Mouse (Mus musculus) layer of hippocampus, postnatal 36 days (tissue): ENCODE measurements around the gene 1110059E24Rik. TPM values are rescaled to one million over a fixed set of nuclear protein-coding genes. Genes with fewer than 3 reads are reported as not detected.
"Not testable (repeated sequence)": the region's sequence is repeated elsewhere in the genome, so short reads cannot be mapped to it uniquely, and the experiment has no call there.

Source experiments
- DNase-seq, 2 experiments: peaks; one replicate each; pipeline ENCODE4 v3.0.0; 2022
- total RNA-seq, 2 experiments: library from RNA; stranded (reverse); gene quantifications; 2 replicates each; pipeline ENCODE4 v1.2.3; 2021

Gene 1110059E24Rik
- total RNA-seq = 10 to 100 TPM; 25.0 to 26.5 TPM

DNA sequence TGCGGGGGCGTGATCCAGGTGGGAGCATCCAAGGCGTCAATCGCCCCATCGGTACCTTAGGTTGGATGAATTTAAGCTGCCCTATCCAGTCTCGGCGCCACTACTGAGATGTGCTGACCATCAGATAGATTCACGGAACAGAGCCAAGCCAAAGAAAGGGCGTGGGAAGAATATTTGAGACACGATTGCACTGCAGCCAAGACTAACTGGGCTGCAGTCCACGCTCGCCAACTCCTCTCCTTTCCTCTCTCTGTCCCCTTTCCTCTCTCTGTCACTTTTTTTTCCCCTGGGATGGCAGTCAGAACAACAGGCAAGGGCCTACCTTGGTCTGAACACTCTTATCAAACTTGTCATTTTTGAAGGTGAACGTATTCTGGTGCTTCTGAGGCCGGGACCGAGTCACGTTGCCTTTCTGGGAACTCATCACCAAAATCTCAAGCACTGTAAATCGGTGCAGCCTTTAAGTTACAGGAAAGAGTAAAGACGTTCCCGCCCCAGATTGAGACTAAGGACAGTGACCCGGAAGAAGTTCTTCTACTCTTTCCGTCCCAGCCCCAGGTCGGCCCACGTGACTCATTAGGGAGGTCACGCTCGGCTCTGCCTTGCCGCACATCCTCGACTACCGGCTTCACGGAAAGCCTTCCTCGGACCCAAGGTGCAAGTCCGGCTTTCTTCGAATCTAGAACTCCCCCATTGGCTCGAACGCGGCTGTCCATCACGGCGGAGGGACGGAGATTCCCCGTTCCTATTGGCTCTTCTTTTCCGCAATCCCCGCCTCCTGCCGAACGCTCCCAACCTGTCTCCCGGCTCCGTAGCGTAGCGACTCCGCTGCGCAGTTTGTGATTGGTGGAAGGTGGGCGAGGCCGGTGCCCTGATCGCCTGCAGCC lies at the start of gene 1110059E24Rik:
Gene 1110059E24Rik (minus strand): TSS at position 692 of the 887 bp plus-strand sequence.
- peak; percentile 96 to 97 for DNase-seq

DNA sequence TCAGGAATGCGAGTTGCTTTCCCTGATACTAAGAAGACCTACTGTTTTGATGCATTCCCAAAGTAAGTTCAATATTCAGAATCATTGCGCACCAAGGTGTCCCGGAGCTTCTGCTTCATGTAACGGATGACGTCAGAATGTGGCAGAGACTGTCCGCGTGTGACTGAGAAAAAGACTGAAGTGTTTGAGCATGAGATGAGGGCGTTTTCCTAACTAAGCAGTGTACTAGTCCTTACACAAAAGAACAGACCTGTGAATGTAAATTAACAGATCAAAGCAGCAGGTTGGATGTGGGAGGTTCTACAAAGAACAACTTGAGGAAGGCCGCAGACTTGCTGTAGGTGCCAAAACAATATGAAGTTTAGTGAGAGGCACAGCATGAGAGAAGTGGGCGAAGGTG lies 28.2 kb upstream of the 1110059E24Rik start:
- DNase-seq = no peak

DNA sequence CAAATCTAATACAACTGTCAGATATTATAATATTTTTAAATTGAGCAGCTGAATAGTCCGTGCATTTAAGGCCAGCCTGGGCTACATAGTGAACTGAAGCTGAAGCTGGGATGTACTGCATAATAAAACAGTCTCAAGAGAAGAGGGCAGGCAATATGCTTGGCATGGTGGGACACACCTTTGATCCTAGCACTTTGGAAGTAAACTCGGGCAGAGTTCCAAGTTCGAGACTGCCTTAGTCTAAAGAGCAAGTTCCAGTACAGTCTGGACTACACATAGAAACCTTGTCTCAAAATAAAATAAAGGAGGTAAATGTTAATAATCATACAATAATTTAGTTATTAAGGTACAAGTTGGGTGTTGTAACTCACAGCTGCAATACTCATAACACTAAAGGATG lies 27.3 kb upstream of the 1110059E24Rik start:
- DNase-seq = no peak

DNA sequence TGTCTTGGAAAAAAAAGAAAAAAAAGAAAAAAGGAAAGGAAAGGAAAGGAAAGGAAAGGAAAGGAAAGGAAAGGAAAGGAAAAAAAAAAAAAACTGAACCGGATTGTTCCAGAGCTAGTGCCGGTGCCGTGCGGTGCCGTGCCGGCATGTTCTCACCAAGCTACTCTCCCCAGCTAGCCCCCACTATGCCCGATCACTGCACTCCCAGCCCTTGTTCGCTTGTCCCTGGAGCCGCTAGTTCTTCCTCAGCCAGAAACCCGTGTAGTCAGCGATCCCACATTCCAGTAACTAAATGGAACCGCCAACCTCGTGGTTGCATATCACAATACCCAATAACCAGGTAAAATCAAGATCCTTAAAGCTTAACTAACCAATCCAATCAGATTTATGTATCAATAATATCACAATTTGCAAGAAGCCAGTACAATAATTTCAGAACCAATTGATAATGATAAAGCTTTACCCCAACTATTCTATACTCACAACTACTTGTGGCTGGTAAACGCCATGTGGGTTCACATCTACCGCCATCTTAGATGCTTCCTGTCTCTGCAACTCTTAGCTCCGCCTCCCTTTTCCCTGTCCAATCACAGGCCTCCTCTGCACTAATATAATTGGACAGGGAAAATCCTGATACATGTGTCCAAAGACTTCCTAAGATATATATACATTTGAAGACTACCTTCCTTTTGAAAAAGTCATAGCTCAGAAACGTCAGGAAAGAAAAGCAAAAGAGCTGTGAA lies 21.7 kb upstream of the 1110059E24Rik start:
- DNase-seq = no peak

DNA sequence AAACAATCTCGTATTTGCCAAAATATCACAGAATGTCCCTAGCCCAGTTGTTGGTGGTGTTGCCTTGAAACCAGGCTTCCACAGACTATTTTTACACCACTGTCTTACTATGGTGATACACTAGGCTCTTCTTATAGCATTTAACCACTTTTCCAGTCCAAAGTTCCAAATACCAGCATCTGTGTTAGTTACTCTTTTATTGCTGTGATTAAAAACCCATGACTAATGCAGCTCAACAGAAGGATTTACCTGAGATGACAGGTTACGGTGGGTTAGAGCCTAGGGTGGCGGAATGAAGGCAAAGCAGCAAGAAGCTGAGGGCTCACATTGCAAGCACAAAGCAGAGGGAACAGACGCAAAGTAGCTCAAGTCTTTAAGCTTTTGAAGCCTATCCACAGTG lies 16.9 kb upstream of the 1110059E24Rik start:
- DNase-seq = no peak

DNA sequence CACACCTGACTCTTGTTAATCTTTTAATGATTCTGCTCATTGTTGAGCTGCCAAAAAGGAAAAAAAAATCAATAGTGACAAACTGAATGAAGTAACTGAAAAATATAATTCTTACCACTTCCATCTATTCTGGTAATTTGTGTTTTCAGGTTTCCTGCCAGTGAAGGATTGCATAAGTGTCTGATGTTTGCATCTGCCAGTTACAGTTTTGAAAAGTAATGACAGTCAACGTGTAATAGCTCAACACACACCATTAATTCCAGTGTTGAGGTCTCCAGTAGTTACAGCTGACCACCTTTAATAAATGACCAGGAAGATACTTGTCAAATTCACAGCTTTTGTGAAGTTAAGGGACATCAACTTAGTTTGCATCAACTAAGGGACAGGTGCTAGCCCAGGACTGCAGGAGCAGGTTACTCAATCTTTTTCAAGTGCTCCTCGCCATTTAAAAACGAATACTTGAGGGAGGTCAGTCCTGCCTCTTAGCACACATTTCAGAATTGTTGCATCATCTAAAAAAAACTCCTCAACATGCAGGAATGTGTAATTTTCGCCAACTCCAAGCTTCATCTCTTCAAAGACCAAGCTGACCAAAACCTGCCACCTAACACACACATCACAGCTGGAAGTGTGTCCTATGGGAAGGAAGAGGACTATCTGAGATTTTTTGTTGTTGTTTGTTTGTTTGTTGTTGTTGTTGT lies 11.1 kb upstream of the 1110059E24Rik start:
- no peak for DNase-seq

DNA sequence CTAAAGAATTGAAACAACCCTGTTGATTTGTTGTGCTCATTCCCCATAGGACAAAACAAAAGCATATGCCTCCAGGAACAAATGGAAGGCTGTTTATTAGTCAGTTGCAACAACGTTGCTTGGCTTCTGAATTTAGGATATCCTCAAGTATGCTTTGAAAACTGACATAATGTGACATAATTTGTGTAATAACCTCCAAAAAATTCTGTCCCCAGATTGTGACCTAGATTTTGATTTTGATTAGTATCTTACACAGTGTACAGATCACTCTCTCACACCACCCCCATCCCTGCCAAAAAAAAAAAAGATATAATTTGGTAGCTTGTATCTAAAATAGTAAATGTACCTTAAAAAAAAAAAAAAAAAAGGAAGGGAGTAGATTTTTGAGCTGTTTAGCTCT lies 8.0 kb upstream of the 1110059E24Rik start:
- DNase-seq = no peak

DNA sequence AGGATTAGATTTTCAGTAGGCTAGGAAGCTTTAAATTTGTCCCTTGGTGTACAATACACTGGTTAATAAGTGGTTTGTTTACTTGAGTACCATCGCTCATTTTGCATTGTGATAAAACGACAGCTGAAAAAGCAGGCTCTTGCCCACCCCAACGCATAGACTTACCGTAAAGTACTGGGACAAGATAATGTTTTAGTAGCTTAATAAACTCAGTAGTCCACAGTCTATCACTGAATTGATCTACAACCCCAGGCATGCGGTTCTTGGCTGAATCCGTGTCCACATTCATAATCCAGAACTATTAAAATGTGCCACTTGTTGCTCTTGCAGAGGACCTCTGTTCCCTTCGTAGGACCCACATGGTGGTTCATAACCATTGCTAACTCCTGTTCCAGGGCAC lies 2.0 kb upstream of the 1110059E24Rik start:
- no peak for DNase-seq

DNA sequence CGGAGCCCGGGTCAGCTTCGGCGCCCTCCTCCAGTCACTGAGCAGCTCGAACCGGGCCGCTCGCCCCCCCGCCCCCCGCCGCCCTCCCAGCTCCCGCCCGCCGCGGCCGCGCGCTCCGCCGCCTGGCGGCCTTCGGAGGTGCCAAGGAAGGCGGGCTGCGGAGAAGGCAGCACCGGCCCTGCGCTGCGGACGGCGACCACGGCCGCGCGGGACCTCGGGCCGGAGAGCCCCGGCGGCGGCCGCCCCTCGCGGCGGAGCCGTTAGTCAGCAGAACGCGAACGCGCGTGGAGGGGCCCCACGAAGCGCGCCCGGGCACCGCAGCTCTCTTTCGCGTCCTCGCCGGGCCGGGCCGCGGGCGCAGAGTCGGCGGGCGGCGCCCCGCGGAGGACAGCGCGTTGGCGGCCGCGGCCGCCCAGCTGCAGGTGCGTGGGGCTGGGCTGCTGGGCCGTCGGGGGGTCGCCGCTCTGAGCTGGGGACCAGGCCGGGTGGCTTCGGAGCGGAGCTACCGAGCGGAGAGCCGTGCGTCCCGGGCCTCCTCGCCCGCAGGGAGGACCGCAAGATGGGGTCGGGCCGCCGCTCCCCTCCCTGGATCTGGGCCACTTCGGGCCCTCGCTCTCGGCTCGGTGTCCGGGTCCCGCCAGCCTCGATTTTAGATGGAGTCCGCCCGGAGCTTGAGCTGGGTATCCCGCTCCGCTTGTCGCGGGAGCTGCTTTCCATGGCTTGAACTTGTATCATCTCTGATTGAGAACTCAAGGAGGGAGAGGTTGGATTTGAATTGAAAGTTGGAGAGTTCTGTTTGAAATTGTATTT lies 601 bp upstream of the 1110059E24Rik start, which contains the start of gene Abhd17b:
Gene Abhd17b (plus strand): TSS at position 14 of the 810 bp plus-strand sequence.
- DNase-seq = peak; percentile 41 to 48

DNA sequence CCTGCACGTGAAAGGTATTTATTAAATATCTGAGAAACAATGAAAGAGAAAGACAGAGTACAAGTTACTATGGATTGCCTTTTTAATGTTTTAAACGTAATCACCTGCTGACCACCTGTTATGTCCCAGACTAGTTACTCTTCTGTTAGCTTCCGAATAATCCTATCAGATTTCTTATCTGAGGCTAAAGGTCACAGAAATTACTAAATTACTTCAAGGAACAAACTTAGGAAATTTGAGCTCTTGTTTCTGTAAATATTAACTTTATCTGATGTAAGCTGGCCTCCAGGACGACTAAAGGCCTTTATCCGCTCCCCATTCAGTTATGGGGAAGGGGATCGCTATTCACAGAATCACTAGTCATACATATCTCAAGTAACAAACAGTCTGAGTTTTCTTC lies 1.1 kb downstream of the 1110059E24Rik start:
- DNase-seq = no peak

DNA sequence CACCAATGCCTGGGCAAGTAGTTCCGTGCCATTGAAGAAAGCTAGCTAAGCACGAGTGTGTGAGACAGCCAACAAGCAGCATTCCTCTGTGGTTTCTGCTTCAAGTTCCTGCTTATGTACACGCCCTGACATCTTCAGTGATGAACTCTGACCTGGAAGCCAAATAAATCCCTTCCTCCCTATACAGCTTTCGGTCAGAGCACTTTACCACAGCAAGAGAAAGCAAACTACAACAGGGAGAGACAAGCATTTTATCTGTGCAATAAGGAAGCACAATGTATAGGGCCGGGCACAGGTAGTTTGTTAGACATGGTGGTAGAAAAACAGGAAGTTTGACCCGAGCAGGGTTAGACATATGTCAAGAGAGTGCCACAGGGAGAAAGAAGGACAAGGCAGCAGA lies 6.6 kb downstream of the 1110059E24Rik start:
- DNase-seq = no peak

DNA sequence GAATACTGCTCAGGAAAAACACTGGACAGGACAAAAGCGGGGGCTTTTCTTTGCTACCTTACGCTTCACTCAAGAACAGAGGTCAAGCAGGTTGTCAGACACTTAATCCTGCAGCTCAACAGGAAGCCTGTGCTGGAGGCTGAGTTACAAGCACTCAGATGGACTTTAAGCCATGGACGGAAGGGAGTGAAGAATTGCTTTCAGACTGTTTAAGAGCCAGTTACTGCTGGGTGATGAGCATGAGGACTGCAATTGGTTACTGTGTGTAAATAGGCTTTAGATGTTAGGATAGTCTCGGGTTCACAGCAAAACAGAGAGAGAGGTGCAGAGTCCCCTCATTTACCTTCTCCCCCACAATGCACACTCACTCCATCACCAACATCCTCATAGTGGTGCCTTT lies 7.5 kb downstream of the 1110059E24Rik start:
- no peak for DNase-seq

DNA sequence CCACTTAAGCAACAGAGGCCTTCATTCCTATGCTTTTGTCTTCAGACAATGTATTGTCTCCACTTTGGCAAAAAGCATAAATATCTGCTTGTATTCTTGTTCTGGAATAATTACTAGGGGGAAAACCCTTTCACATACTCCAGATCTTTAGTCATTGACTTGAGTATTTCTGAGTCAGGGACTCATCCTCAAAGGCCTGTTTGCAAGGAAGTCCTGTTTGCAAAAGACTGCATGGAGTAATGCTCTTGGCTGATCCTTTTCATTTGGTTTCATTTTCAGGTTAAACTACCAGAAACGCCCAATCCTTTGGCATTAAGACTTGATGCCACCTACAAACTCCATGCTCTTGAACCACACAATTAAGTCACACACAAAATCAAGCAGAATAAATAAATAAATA lies 8.8 kb downstream of the 1110059E24Rik start:
- no peak for DNase-seq

DNA sequence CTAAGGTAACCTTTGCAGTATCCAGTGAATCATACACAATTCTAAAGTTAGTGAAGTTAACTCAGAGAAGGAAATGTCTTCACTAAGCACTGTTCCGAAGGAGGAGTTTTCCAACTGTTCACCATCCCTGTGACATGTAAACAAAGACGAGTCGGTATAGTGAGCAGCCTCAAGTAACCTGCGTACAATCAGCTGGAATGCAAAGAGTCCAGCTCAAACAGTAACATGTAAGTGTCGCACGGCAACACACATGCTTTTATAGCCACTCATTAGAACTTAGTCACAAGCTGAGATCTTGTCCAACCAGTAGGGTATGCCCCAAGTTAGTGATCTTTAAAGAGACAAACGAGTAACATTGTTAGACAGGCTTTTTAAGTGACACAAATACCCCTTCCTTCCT lies 15.1 kb downstream of the 1110059E24Rik start:
- DNase-seq = no peak

DNA sequence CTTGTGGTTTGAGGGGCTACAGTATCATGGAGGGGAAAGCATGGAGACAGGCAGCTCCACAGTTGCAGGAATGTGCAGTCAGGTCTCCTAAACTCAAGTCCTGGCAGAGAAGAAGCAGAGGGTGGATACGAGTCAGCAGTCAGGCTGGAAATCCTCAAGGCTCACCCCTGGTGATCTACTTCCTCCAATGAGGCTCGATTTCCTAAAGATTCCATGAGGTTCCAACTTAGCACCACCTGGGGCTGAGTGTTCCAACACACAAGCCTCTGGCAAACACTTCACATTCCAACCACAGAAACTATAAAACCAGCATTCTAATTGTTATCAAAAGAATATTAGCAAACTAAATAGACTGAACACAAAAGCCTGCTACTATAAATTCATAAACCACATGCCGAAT lies 15.9 kb downstream of the 1110059E24Rik start:
- no peak for DNase-seq

DNA sequence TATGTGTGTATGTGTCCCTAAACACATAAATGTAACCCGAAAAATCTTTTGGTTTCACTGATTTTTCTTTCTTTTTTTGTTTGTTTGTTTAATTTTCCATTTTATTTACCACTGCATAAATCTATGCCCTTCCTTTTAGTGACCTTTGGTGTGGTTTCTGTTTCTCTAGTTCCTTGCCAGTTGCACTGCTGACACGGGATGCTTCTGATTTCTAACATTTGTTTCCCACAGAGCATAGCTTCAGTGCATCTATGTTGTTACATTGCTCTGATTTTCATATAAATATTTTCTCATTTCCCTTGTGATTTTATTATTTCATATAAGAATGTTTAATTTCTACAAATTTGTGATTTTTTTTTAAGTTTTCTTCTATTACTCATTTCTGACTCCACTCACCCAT lies 17.4 kb downstream of the 1110059E24Rik start:
- DNase-seq = no peak

DNA sequence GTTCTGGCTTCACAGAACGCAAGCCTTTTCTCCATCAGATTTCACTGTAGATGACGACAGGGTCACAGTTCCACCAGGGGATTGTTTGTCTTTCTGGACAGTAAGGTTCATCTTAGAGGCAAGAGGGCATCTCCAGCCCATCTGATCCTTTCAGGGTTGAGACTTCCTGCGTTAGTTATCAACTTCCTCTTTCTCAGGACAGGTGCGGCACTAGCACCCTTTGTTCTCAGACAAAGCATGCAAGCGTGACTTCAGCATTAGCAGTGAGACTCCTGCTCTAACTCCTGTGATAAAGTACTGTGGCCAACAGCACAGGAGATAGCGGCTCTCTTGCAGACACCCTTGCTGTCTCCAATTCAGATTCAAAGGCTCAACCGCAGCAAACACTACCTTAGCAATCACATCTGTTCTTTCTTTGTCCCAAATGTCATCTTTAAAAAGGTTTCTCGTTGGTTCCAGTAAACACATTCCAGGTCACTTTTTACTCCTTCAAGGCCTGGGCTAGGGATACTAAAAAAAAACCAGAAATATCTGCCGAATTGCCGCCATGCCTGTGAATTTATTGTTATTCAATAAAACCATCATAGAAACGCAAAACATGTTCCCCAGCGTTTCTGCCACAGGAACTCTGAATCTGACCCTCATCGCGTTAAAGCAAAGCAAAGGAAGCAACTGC lies 22.0 kb downstream of the 1110059E24Rik start:
- DNase-seq = no peak

DNA sequence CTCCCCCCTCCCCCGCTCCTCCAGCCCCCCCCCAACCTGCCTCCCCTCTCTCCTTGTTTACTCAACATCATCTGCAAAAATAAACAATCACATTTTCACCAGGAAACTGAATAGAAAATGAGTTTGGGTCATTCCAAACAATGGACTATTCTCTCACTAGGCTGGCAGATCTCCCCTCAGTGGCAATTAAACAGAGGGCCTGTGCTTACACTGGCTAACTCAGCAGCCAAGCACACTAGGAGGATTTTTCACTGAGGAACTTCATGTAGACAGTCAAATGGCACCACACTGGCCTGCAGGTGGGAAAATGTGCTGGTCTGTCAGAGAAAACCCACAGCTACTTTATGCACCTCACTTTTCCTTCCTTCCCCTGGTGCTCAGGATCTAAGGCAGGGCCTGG lies 23.3 kb downstream of the 1110059E24Rik start:
- DNase-seq = no peak

DNA sequence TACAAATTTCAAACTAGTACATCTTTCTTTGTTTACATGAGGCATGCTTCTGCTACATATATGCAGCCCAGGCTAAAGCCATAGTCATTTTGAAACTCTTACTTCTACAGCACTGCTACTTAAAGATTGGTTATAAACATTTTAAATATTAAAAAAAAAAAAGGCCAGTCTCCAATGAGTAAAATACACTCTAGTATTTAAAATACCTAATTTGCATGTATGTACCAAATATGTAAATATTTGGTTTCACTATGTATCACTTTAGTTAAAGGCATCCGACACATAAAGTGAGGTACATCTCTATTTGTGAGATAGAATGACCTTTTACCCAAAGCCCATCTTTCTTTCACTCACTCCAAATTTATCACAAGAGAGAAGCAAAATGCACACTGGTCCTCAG lies 23.7 kb downstream of the 1110059E24Rik start:
- DNase-seq = no peak

DNA sequence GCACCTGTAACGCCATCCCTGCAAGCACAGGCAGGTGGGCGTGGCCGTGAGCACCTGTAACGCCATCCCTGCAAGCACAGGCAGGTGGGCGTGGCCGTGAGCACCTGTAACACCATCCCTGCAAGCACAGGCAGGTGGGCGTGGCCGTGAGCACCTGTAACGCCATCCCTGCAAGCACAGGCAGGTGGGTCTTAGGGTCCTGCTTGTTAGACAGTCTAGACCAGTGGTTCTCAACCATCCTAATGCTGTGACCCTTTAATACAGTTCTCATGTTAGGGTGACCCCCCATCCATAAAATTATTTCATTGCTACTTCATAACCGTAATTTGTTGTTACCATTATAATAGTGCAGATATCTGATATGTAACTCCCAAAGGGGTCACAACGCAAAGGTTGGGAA lies 24.3 kb downstream of the 1110059E24Rik start:
- not testable (repeated sequence) for DNase-seq

DNA sequence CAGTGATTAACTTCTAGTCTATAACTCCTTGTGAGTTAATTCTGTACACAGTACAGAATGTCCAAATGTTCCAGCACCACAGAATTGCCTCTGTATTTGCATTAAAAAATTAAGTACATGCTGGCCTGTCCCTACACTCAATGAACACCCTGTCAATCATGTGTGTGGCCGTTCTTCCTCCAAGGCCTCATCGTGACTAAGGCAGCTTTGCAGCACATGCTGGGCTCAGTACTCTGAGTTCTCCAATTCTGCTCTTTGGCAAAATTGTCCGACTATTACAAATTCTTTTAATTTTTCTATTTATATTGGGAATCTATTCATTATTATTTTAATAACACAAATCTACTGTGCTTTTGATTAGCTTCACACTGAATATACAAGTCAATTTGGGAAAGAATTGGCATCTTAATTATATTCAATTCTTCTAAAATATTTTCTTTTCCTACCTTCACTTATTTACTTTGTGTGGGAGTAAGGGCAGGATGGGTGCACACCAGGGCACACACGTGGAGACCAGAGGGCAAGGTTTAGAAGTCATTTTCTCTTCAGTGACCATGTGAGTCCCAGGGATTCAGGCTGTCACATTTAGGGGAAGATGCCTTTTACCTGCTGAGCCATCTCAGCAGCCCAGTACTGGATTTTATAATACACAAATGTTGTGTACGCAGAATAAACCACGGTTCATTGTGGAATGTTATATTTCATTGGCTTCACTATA lies 26.3 kb downstream of the 1110059E24Rik start:
- DNase-seq = no peak
